Mouse (Mus musculus): ENCODE data around the gene Ccin.

The Ccin gene

GRCm38 (mm10) chr4:43994342-43994741, 11.1 kb downstream of the Ccin start:
- Histone ChIP-seq H3K27me3 (ENCODE audit: insufficient read depth, low read length) (no peaks in the 10 kb centered on the region), H3K36me3 (ENCODE audit: insufficient read depth, low read length) (peaks cover 12% of the 10 kb centered on the region), H3K4me3 (replicated peaks; ENCODE audit: low read length) (peak overlapping the region; percentile 84), H3K4me1 (replicated peaks; ENCODE audit: low read depth, low read length) (peaks cover 55% of the 10 kb centered on the region), H3K9me3 (ENCODE audit: low read length) (no peaks in the 10 kb centered on the region)
- TF ChIP-seq POU5F1 (IDR thresholded peaks at IDR 0.05; ENCODE audit: borderline replicate concordance, low read length) = no peak
- TF ChIP-seq NANOG (IDR thresholded peaks at IDR 0.05; ENCODE audit: borderline replicate concordance, low read length) = no peak
- no peak for TF ChIP-seq CTCF (conservative IDR thresholded peaks at IDR 0.05; ENCODE audit: low read length)

- peaks cover 24% of the 10 kb centered on the region for H3K4me1 ChIP-seq (replicated peaks; ENCODE audit: low read depth, low read length)
- no peaks in the 10 kb centered on the region for H3K9me3 ChIP-seq (ENCODE audit: low read length)
- no peaks in the 10 kb centered on the region for H3K27me3 ChIP-seq (ENCODE audit: insufficient read depth, low read length)
- H3K4me3 ChIP-seq (replicated peaks; ENCODE audit: low read length) = peak overlapping the region; percentile 75
- no peak for TF ChIP-seq POU5F1 (IDR thresholded peaks at IDR 0.05; ENCODE audit: borderline replicate concordance, low read length)
- no peak for TF ChIP-seq CTCF (conservative IDR thresholded peaks at IDR 0.05; ENCODE audit: low read length)
- no peak for TF ChIP-seq NANOG (IDR thresholded peaks at IDR 0.05; ENCODE audit: borderline replicate concordance, low read length)
- peaks cover 24% of the 10 kb centered on the region for H3K36me3 ChIP-seq (ENCODE audit: insufficient read depth, low read length)
These were observed 20.3 kb downstream of the Ccin start for GRCm38 (mm10) chr4:44003622-44004021.

GRCm38 (mm10) chr4:44004126-44004525, 20.8 kb downstream of the Ccin start, which contains the start of gene Clta:
Gene Clta (plus strand): TSS chr4:44004452.
- Histone ChIP-seq H3K4me3 (replicated peaks; ENCODE audit: low read length) (peak within 1 kb of the TSS; percentile 75), H3K27me3 (ENCODE audit: insufficient read depth, low read length) (no peaks in the 10 kb centered on the region), H3K9me3 (ENCODE audit: low read length) (no peaks in the 10 kb centered on the region), H3K36me3 (ENCODE audit: insufficient read depth, low read length) (peaks cover 24% of the 10 kb centered on the region), H3K4me1 (replicated peaks; ENCODE audit: low read depth, low read length) (peaks cover 24% of the 10 kb centered on the region)
- no peak for TF ChIP-seq NANOG (IDR thresholded peaks at IDR 0.05; ENCODE audit: borderline replicate concordance, low read length)
- TF ChIP-seq CTCF (conservative IDR thresholded peaks at IDR 0.05; ENCODE audit: low read length) = no peak
- TF ChIP-seq POU5F1 (IDR thresholded peaks at IDR 0.05; ENCODE audit: borderline replicate concordance, low read length) = no peak

- no peaks in the 10 kb centered on the region for H3K27me3 ChIP-seq (ENCODE audit: insufficient read depth, low read length)
- H3K36me3 ChIP-seq (ENCODE audit: insufficient read depth, low read length) = peaks cover 24% of the 10 kb centered on the region
- peaks cover 28% of the 10 kb centered on the region for H3K4me1 ChIP-seq (replicated peaks; ENCODE audit: low read depth, low read length)
- H3K9me3 ChIP-seq (ENCODE audit: low read length) = no peaks in the 10 kb centered on the region
- TF ChIP-seq POU5F1 (IDR thresholded peaks at IDR 0.05; ENCODE audit: borderline replicate concordance, low read length) (no peak), CTCF (conservative IDR thresholded peaks at IDR 0.05; ENCODE audit: low read length) (no peak), NANOG (IDR thresholded peaks at IDR 0.05; ENCODE audit: borderline replicate concordance, low read length) (no peak)
- peak overlapping the region; percentile 75 for H3K4me3 ChIP-seq (replicated peaks; ENCODE audit: low read length)
These were observed 21.5 kb downstream of the Ccin start for GRCm38 (mm10) chr4:44004623-44005409.

- H3K4me1 ChIP-seq (replicated peaks; ENCODE audit: low read depth, low read length) = peaks cover 47% of the 10 kb centered on the region
- no peak for TF ChIP-seq CTCF (conservative IDR thresholded peaks at IDR 0.05; ENCODE audit: low read length)
- TF ChIP-seq POU5F1 (IDR thresholded peaks at IDR 0.05; ENCODE audit: borderline replicate concordance, low read length) = no peak
- TF ChIP-seq NANOG (IDR thresholded peaks at IDR 0.05; ENCODE audit: borderline replicate concordance, low read length) = no peak
- no peaks in the 10 kb centered on the region for H3K27me3 ChIP-seq (ENCODE audit: insufficient read depth, low read length)
- H3K36me3 ChIP-seq (ENCODE audit: insufficient read depth, low read length) = peaks cover 57% of the 10 kb centered on the region
- H3K4me3 ChIP-seq (replicated peaks; ENCODE audit: low read length) = no peak overlapping the region
- H3K9me3 ChIP-seq (ENCODE audit: low read length) = no peaks in the 10 kb centered on the region
These were observed 26.9 kb downstream of the Ccin start for GRCm38 (mm10) chr4:44010176-44010575.

- Histone ChIP-seq H3K27me3 (ENCODE audit: insufficient read depth, low read length) (no peaks in the 10 kb centered on the region), H3K4me1 (replicated peaks; ENCODE audit: low read depth, low read length) (peaks cover 46% of the 10 kb centered on the region), H3K4me3 (replicated peaks; ENCODE audit: low read length) (peak overlapping the region; percentile 100), H3K36me3 (ENCODE audit: insufficient read depth, low read length) (peaks cover 59% of the 10 kb centered on the region), H3K9me3 (ENCODE audit: low read length) (no peaks in the 10 kb centered on the region)
- TF ChIP-seq POU5F1 (IDR thresholded peaks at IDR 0.05; ENCODE audit: borderline replicate concordance, low read length) = no peak
- TF ChIP-seq CTCF (conservative IDR thresholded peaks at IDR 0.05; ENCODE audit: low read length) = no peak
These were observed 27.6 kb downstream of the Ccin start for GRCm38 (mm10) chr4:44010893-44011292.

GRCm38 (mm10) chr4:44011799-44012198, 28.5 kb downstream of the Ccin start:
- Histone ChIP-seq H3K4me3 (replicated peaks; ENCODE audit: low read length) (peak overlapping the region; percentile 100), H3K36me3 (ENCODE audit: insufficient read depth, low read length) (peaks cover 67% of the 10 kb centered on the region)
- TF ChIP-seq NANOG (IDR thresholded peaks at IDR 0.05; ENCODE audit: borderline replicate concordance, low read length) = no peak
- no peak for TF ChIP-seq POU5F1 (IDR thresholded peaks at IDR 0.05; ENCODE audit: borderline replicate concordance, low read length)
- TF ChIP-seq CTCF (conservative IDR thresholded peaks at IDR 0.05; ENCODE audit: low read length) = no peak

GRCm38 (mm10) chr4:44012376-44013367, 29.4 kb downstream of the Ccin start:
- H3K9me3 ChIP-seq (ENCODE audit: low read length) = no peaks in the 10 kb centered on the region
- H3K4me1 ChIP-seq (replicated peaks; ENCODE audit: low read depth, low read length) = peaks cover 64% of the 10 kb centered on the region
- peaks cover 67% of the 10 kb centered on the region for H3K36me3 ChIP-seq (ENCODE audit: insufficient read depth, low read length)
- TF ChIP-seq POU5F1 (IDR thresholded peaks at IDR 0.05; ENCODE audit: borderline replicate concordance, low read length) (no peak), CTCF (conservative IDR thresholded peaks at IDR 0.05; ENCODE audit: low read length) (no peak), NANOG (IDR thresholded peaks at IDR 0.05; ENCODE audit: borderline replicate concordance, low read length) (no peak)
- H3K27me3 ChIP-seq (ENCODE audit: insufficient read depth, low read length) = no peaks in the 10 kb centered on the region
- H3K4me3 ChIP-seq (replicated peaks; ENCODE audit: low read length) = peak overlapping the region; percentile 100

More at GRCm38 (mm10) chr4:44011799-44012198, 28.5 kb downstream of the Ccin start:
- H3K4me1 ChIP-seq (replicated peaks; ENCODE audit: low read depth, low read length) = peaks cover 55% of the 10 kb centered on the region
- H3K27me3 ChIP-seq (ENCODE audit: insufficient read depth, low read length) = no peaks in the 10 kb centered on the region
- H3K9me3 ChIP-seq (ENCODE audit: low read length) = no peaks in the 10 kb centered on the region
